Mouse (Mus musculus) cerebellum, adult 18-20 months (tissue): ENCODE measurements around the gene Gm4881.

Experiments
- DNase-seq, 2 experiments: peaks; one replicate each; pipeline ENCODE4 v3.0.0; 2021

Gene Gm4881

GRCm38 (mm10) chr7:24944257-24944950, at the start of gene Gm4881:
Gene Gm4881, minus strand, starts transcription at chr7:24944494.
- no peak for DNase-seq

GRCm38 (mm10) chr7:24993081-24993480, 48.8 kb upstream of the Gm4881 start:
- DNase-seq: no peak

GRCm38 (mm10) chr7:24990478-24990877, 46.2 kb upstream of the Gm4881 start:
- no peak for DNase-seq

- DNase-seq: no peak
Measured at GRCm38 (mm10) chr7:24987941-24988340, 43.6 kb upstream of the Gm4881 start.

- no peak for DNase-seq
Measured at GRCm38 (mm10) chr7:24985799-24986198, 41.5 kb upstream of the Gm4881 start.

- no peak for DNase-seq
Measured at GRCm38 (mm10) chr7:24984307-24984706, 40.0 kb upstream of the Gm4881 start.

GRCm38 (mm10) chr7:24983396-24983795, 39.1 kb upstream of the Gm4881 start:
- no peak for DNase-seq

- DNase-seq: no peak
Measured at GRCm38 (mm10) chr7:24980439-24980838, 36.1 kb upstream of the Gm4881 start.

- DNase-seq: no peak
Measured at GRCm38 (mm10) chr7:24978781-24979180, 34.5 kb upstream of the Gm4881 start.

- DNase-seq: peak; percentile 52 to 61
Measured at GRCm38 (mm10) chr7:24974893-24975595, 30.8 kb upstream of the Gm4881 start.

- DNase-seq: no peak
Measured at GRCm38 (mm10) chr7:24973902-24974301, 29.6 kb upstream of the Gm4881 start.

GRCm38 (mm10) chr7:24973208-24973607, 28.9 kb upstream of the Gm4881 start:
- no peak for DNase-seq

GRCm38 (mm10) chr7:24971972-24972893, 27.9 kb upstream of the Gm4881 start, which contains the start of gene Rabac1:
Gene Rabac1, minus strand, starts transcription at chr7:24972754.
- peak; percentile 89 to 97 for DNase-seq

- DNase-seq: peak; percentile 66 to 69
Measured at GRCm38 (mm10) chr7:24971261-24971971, 27.1 kb upstream of the Gm4881 start.

- no peak for DNase-seq
Measured at GRCm38 (mm10) chr7:24970341-24970740, 26.0 kb upstream of the Gm4881 start.

- peak; percentile 88 to 92 for DNase-seq
Measured at GRCm38 (mm10) chr7:24969805-24970204, 25.5 kb upstream of the Gm4881 start.

- peak; percentile 37 to 46 for DNase-seq
Measured at GRCm38 (mm10) chr7:24968463-24968862, 24.2 kb upstream of the Gm4881 start.

- no peak for DNase-seq
Measured at GRCm38 (mm10) chr7:24967966-24968365, 23.7 kb upstream of the Gm4881 start.

GRCm38 (mm10) chr7:24964897-24965535, 20.7 kb upstream of the Gm4881 start:
- peak; percentile 89 to 93 for DNase-seq

GRCm38 (mm10) chr7:24964288-24964687, 20.0 kb upstream of the Gm4881 start:
- no peak for DNase-seq

GRCm38 (mm10) chr7:24955226-24955625, 10.9 kb upstream of the Gm4881 start:
- DNase-seq: no peak

- DNase-seq: no peak
Measured at GRCm38 (mm10) chr7:24954450-24954849, 10.2 kb upstream of the Gm4881 start.
